Mouse (Mus musculus): ENCODE data around the gene Tpp2.
"Not testable (repeated sequence)": the region's sequence is repeated elsewhere in the genome, so short reads cannot be mapped to it uniquely, and the experiment has no call there.

Gene Tpp2

GRCm38 (mm10) chr1:43933488-43934415 lies at the start of gene Tpp2:
Gene Tpp2 (plus strand): TSS chr1:43933647.
- peak; percentile 94 for DNase-seq (ENCODE audit: low spot score)

GRCm38 (mm10) chr1:43888358-43888757 lies 45.1 kb upstream of the Tpp2 start:
- DNase-seq (ENCODE audit: low spot score), result not testable (repeated sequence)

- no peak for DNase-seq (ENCODE audit: low spot score)
These were observed 37.7 kb upstream of the Tpp2 start for GRCm38 (mm10) chr1:43895742-43896141.

DNA sequence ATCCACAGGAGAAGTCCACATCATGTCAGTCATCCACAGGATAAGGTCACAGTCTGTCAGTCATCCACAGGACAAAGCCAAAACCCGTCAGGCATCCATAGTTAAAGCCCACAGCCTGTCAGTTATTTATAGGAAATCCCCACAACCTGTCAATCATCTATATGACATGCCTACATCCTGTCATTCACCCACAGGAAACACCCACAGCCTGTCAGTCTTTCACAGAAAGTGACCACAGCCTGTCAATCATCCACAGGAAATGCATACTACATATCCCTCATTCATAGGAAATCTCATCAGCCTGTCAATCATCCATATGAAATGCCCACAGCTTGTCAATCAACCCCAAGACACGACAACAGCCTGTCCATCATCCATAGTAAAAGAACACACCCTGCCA lies 36.3 kb upstream of the Tpp2 start:
- no peak for DNase-seq (ENCODE audit: low spot score)

GRCm38 (mm10) chr1:43897987-43898386 lies 35.5 kb upstream of the Tpp2 start:
- DNase-seq (ENCODE audit: low spot score), result no peak

- DNase-seq (ENCODE audit: low spot score), result peak; percentile 57
These were observed 34.3 kb upstream of the Tpp2 start for GRCm38 (mm10) chr1:43898991-43899714.

DNA sequence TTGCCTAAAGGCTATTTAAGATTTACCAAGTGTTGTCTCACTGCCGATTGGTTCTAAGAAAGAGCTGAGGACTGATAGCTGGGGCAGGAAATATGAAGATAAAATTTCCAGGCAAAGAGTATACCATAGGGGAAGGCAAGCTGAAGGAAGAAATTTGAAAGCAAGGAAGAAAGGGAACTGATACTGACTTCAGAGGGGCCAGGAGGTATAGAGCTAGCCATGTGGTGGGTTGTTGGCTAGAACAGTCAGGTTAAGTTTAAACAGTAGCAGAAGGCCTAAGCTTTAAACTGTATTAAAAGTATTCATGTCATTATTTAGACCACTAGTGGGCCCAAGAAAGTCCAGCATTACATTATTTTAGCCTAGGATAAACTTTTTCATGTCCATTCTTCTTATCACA lies 31.0 kb upstream of the Tpp2 start:
- DNase-seq (ENCODE audit: low spot score), result no peak

DNA sequence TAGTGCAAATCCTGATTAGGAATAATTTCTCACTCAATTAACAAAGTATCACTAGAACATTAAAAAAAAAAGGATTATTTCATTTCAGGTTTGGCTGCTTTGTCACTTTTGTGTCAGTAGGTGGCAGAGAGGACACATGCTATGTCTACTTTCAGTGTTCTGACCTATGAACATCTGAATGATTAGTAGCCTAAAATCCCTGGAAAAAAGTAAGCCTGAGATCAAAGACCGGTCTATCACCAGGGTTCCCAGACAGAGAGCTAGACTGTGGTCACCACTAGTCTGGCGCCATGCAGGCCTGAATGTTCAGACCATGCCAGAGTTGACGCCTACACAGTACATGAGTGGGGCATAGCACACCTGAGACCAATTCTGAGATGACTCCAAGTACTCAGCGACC lies 30.6 kb upstream of the Tpp2 start:
- no peak for DNase-seq (ENCODE audit: low spot score)

GRCm38 (mm10) chr1:43915428-43915827 lies 18.0 kb upstream of the Tpp2 start:
- DNase-seq (ENCODE audit: low spot score), result no peak

DNA sequence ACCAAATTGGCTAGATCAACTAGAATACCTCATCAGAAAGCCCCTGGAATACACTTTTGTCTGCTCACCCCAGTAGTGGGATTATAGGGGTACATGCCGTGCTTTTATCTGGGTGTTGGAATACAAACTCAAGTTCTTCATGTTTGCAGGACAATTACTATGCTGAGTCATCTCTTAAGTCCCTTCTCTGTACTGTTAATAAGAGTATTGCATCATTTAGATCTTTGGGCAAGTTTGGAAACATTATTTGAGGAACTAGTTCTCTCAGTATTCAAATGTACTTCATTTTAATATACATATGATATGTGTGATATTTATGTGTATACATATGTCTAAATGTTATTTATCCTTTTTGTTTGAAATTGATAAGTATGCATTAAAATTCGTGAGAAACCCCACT lies 16.6 kb upstream of the Tpp2 start:
- no peak for DNase-seq (ENCODE audit: low spot score)

DNA sequence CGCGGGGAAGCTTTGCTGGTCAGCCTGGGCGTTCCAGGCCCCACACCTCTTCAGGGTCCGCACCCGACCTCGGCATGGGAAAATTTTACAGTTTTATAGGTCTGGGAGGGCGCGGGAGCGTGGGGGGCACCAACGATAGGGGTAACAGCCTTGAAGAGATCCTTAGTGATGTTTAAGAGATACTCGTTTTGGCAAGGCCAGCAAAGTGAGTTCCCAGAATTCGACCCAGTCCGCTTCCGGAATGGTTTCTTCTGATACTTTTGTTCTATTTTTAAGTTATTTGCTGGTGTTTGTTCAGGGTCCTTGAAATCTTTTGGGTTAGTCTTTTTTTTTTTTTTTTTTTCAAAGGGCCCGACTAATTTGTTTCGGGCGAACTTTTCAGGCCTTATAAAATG lies 966 bp downstream of the Tpp2 start:
- DNase-seq (ENCODE audit: low spot score), result no peak

DNA sequence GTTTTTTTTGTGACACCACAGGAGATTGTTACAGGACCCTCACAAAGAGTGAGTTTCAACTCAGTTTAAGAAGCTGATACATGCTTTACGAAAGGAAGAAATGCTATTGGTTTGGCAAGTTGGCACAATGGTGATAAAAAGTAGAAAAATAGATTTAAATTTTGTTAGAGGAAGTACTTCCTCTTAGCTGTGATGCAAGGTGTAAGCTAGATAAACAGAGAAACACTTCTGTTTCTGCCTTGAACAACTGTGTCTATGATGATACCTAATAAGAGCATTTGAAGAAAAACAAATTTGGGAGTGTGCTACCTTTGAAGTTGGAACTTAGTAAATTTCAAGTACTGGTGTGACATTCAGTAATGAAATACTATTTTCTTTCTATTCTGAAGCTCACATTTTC lies 5.9 kb downstream of the Tpp2 start:
- DNase-seq (ENCODE audit: low spot score), result no peak

DNA sequence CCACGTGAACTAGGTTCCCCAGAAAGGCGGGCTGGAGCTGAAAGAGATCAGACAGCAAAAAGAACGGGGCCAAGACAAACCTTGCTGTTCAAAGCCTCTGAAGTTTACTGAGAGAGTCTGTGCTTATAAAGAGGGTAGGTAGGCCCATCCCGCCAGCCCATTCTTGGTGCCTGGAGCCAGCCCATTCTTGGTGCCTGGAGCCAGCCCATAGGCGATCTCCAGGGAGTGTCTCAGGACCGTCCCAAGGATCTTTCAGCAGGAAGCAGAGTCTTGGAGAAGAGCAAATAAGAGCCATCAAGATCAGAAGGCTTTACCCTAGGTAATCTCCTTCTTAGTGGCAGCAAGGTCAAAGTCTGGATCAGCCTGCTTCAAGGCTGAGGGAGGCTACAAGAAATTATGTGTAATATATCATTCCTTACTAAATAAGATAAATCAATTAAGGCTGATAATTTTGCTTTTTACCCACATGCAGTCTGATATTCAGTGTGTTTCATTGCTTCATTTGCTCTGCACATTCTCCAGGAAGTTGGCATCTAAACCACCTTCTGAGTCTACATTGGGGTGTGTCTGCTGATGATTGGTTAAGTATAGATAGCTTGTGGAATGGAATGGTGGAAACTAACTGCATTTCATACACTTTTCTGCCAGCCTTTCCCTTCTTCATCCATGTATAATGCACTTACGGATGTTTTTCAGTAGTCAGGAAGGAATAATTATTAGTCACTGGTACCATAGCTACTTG lies 8.2 kb downstream of the Tpp2 start:
- DNase-seq (ENCODE audit: low spot score), result no peak

DNA sequence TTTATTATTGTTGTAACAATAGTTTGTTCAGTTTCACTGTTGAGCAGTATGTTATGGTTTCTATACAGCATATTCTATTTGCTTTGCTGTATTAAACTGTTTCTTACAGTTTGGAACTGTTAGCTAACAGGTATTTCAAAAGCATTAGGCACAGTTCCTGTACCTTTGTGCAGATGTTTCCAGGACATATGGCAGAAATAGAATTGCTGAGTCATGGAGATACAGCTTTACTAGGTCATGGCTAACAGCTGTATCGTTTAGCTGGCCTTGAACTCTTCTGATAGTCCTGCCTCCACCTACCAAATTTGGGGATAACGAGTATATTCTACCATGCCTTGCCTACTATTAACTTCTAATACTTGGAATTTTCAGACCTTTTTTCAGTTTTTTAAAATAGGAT lies 9.4 kb downstream of the Tpp2 start:
- DNase-seq (ENCODE audit: low spot score), result no peak

- no peak for DNase-seq (ENCODE audit: low spot score)
These were observed 20.2 kb downstream of the Tpp2 start for GRCm38 (mm10) chr1:43953679-43954078.

DNA sequence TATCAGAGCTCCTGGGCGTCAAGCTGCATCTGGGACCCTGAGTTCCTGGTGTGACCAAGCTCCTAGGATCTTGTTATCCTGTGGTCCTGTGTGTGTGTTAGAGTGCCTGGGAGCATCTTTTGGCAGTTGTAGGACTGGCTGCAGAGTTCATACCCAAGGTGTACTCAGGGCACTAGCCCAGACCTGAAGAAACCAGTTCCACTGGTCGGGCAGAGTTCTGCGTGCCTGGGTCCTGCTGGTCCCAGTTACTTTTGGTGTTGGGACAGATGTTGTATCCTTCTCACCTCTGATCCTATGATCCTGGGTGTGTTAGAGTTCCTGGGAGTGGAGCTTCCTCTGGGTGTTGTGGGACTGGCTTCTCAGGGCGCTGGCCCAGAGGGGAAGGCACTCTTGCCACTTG lies 30.9 kb downstream of the Tpp2 start:
- DNase-seq (ENCODE audit: low spot score), result no peak

- DNase-seq (ENCODE audit: low spot score), result no peak
These were observed 33.3 kb downstream of the Tpp2 start for GRCm38 (mm10) chr1:43966756-43967155.

DNA sequence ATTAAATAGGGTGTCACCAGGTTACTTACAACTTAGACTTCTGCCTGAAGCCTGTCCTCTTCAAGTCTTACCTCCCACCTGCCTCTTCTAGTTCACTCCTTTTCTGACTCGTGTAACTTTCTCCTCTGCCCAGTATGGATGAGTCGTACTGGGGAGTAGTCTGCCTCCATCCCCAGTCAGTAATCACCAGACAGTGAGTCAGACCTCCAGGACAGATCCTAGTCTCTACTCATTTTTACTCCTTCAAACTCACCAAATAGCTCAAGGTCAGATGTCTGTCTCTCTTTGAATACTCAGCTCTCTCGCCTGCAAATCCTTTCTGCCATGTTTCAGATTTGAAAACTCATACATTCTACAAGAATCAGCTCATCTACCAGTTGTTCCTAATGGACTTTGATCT lies 35.9 kb downstream of the Tpp2 start:
- DNase-seq (ENCODE audit: low spot score), result no peak

DNA sequence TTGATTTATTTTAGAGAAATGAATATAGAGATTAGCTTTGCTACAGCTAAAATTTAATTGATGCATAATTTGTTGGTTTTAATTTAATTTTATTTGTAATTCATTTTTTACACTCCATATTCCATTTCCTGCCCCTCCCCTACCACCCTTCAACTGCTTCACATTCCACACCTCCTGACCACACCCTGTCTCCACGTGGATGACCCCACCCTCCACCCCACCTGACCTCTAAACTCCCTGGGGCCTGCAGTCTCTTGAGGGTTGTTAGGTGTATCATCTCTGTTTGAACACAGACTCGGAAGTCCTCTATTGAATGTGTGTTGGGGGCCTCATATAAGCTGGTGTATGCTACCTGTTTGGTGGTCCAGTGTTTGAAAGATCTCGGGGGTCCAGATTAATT lies 37.6 kb downstream of the Tpp2 start:
- DNase-seq (ENCODE audit: low spot score), result no peak

- DNase-seq (ENCODE audit: low spot score), result no peak
These were observed 63.6 kb downstream of the Tpp2 start for GRCm38 (mm10) chr1:43996914-43997589.

DNA sequence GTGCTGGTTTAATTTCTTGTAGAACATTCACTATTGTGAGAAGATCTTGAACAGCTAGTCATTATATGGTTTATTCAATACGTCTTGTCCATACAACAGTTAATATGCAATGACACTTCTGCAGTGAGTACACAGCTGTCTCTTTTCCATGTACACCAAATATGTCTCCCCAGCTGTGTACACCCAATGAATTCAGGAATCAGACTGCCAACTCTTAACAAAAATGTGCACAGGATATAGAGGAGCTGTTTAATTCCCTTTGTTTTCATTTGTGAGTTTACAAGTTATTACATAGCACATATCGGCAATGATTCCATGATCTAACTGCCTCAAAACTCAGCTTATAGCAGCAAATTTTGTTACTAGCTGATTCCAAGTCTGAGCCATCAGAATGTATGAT lies 71.1 kb downstream of the Tpp2 start:
- no peak for DNase-seq (ENCODE audit: low spot score)

GRCm38 (mm10) chr1:44015556-44015955 lies 82.1 kb downstream of the Tpp2 start:
- no peak for DNase-seq (ENCODE audit: low spot score)

Data from ovary, postnatal 36 days (tissue).